Mouse (Mus musculus) activated CD4-positive, CD25-positive, alpha-beta regulatory T cell, adult 4 months (primary cell): ENCODE data around the gene Myo1b. TPM values are rescaled to one million over a fixed set of nuclear protein-coding genes. Genes with fewer than 3 reads are reported as not detected.
A peak's percentile ranks its signal among the peaks of the same experiment; 100 is the strongest.

ENCODE experiments used
- ATAC-seq: one replicate; pipeline ENCODE4 v1.8.0; 2017
- polyA plus RNA-seq, 2 experiments: library from polyadenylated mRNA; unstranded; fragments of 100-300 nt; shearing (Covaris generic); gene quantifications; one replicate each; pipeline ENCODE4 v1.2.1; 2017

The Myo1b gene
- polyA plus RNA-seq, result 1 to 10 TPM; 1.1 to 1.3 TPM

GRCm38 (mm10) chr1:51915576-51916156 is at the start of gene Myo1b:
Gene Myo1b (minus strand): TSS chr1:51916071.
- ATAC-seq, result no peak

GRCm38 (mm10) chr1:51964647-51965046 is 48.8 kb upstream of the Myo1b start:
- ATAC-seq, result no peak

- no peak for ATAC-seq
These were observed 31.2 kb upstream of the Myo1b start for GRCm38 (mm10) chr1:51947116-51947515.

GRCm38 (mm10) chr1:51944755-51945154 is 28.9 kb upstream of the Myo1b start:
- no peak for ATAC-seq

GRCm38 (mm10) chr1:51938357-51938756 is 22.5 kb upstream of the Myo1b start:
- ATAC-seq, result no peak

GRCm38 (mm10) chr1:51935006-51935405 is 19.1 kb upstream of the Myo1b start:
- ATAC-seq, result no peak

- peak; percentile 85 for ATAC-seq
These were observed 18.5 kb upstream of the Myo1b start for GRCm38 (mm10) chr1:51934176-51934924.

GRCm38 (mm10) chr1:51932826-51933225 is 17.0 kb upstream of the Myo1b start:
- no peak for ATAC-seq

- no peak for ATAC-seq
These were observed 15.7 kb upstream of the Myo1b start for GRCm38 (mm10) chr1:51931561-51931960.

GRCm38 (mm10) chr1:51930584-51930983 is 14.7 kb upstream of the Myo1b start:
- no peak for ATAC-seq

- ATAC-seq, result no peak
These were observed 13.7 kb upstream of the Myo1b start for GRCm38 (mm10) chr1:51929557-51929956.

- ATAC-seq, result no peak
These were observed 6.9 kb upstream of the Myo1b start for GRCm38 (mm10) chr1:51922820-51923219.

GRCm38 (mm10) chr1:51916276-51916675 is 405 bp upstream of the Myo1b start:
- ATAC-seq, result no peak

- ATAC-seq, result no peak
These were observed 758 bp downstream of the Myo1b start for GRCm38 (mm10) chr1:51915051-51915575.

GRCm38 (mm10) chr1:51914095-51914494 is 1.8 kb downstream of the Myo1b start:
- ATAC-seq, result no peak

- ATAC-seq, result no peak
These were observed 2.6 kb downstream of the Myo1b start for GRCm38 (mm10) chr1:51913071-51913814.

- no peak for ATAC-seq
These were observed 4.5 kb downstream of the Myo1b start for GRCm38 (mm10) chr1:51911331-51911730.

- no peak for ATAC-seq
These were observed 6.7 kb downstream of the Myo1b start for GRCm38 (mm10) chr1:51909204-51909603.

GRCm38 (mm10) chr1:51907821-51908220 is 8.1 kb downstream of the Myo1b start:
- ATAC-seq, result no peak

GRCm38 (mm10) chr1:51906206-51906906 is 9.5 kb downstream of the Myo1b start:
- no peak for ATAC-seq

GRCm38 (mm10) chr1:51905073-51905472 is 10.8 kb downstream of the Myo1b start:
- ATAC-seq, result no peak

- ATAC-seq, result no peak
These were observed 18.7 kb downstream of the Myo1b start for GRCm38 (mm10) chr1:51897160-51897572.

GRCm38 (mm10) chr1:51895961-51896360 is 19.9 kb downstream of the Myo1b start:
- no peak for ATAC-seq
